Mouse (Mus musculus): ENCODE data around the gene Olfr788. TPM values are rescaled to one million over a fixed set of nuclear protein-coding genes. Genes with fewer than 3 reads are reported as not detected.

The Olfr788 gene
- polyA plus RNA-seq (2014; fragmentation: Illumina TruSeq; extraction: RNeasy Lipid Tissue Mini Kit (QIAGEN cat#74804); ENCODE audit: low read depth, low replicate concordance), result not detected

DNA sequence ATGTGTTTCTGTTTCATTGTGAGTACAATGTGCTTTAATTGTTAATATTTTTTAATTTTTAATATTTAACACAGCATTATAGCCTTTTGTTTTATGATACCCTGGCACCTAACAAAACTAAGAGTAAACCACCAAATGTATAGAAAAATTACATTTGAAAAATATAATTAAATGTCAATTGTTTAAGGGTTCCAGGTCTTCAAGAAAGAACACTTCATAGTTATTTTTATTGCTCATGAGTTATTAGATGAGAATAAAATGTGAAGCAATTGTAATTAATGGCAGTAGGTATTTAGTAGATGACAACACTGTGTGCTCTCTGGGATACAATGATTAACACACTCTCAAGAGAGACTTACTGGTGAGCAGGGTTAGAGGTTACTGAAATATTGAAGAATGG is at the start of gene Olfr788:
TSS of gene Olfr788 (plus strand) at position 301 of the 400 bp plus-strand sequence.

DNA sequence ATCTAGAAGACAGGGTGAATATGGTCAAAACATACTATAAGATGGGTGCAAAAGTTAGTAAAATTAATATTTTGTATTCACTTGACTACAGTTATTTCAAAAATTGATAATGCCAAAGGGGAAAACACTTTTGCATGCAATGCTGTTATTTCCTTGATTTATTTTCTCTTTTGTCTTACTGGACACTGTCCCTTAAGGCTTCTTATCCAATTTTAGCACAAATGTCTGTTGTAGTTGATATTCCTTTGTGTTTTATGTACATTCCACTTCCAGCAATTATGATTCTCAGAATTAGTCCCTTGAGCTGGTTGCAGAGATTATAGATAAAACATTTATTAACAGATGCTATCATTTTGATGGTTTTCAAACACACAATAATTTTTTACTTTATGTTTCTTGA is 43.8 kb upstream of the Olfr788 start, which contains the start of gene Olfr786:
TSS of gene Olfr786 (plus strand) at position 301 of the 400 bp plus-strand sequence.

DNA sequence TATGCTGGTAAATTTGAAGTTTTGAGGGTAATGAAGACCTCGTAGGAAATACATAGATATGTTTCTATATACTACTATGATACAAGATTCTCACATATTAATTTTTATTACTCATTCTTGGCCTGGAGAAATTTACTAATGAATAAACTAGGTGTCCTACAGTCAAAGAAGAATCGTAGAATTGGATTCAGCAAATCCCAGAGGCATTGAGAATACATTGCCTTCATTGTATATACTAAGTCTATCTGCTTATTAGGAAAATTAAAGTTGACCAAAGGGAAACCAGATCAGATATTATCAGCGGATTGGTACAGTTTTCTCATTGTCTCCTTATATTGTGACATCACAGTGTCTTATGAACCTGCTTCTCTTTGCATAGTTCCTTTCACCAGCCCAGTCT is 9.2 kb upstream of the Olfr788 start, which contains the start of gene Olfr787:
TSS of gene Olfr787 (plus strand) at position 301 of the 400 bp plus-strand sequence.

DNA sequence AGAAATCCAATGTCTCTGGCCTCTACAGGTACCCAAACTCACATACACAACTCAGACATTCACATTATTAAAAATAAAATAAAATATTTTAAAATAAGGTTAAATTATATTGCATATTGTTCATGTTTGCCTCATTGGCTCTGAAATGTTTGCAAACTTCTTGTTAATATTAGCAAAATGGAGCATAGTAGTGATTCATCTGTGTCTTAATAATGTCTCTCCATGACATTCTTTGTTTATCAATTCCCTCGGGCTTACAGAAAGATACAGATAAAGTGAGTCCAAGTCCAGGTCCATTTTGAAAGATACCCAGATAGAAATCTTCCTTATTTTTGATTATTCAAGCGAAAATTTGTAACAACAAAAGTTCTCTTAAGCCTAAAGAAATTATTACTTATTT is 13.7 kb downstream of the Olfr788 start, which contains the start of gene Olfr789:
TSS of gene Olfr789 (plus strand) at position 301 of the 400 bp plus-strand sequence.

DNA sequence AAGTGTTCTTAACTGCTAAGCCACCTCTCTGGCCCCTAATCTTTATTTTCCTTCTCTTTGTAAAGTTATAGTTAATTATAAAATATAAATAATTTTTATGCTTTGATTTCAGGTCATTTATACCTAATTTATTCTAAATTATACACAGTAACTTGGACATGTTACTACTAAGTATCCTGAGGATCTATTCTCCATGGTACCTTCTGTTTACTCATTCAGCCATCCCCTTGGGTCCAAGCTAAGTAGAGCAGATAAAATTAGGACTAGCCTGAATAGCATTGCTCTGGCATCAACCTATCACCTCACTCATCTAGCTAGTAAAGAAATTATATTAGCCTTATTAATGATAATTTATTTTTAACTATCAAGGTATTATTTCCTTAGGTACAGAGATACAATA is 27.4 kb downstream of the Olfr788 start, which contains the start of gene Olfr790:
TSS of gene Olfr790 (plus strand) at position 301 of the 400 bp plus-strand sequence.

DNA sequence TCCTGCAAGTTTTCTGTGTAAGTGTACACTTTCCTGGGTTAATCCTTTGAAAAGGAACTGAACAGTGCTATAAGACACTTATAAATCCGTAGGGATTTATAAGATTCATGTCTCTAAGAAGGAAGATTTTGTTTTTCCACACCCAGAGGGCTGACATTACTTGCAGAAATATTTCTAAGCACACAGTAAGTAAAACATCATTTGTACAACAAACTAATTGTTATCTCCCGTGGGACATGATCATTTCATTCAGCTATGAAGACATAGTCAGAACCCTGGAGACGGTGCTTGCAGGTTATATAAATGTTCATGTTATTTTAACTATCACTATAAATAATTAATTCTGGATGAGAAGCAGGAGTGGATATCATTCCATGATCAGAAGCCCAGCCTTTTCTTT is 50.7 kb downstream of the Olfr788 start, which contains the start of gene Olfr791:
TSS of gene Olfr791 (plus strand) at position 301 of the 400 bp plus-strand sequence.

Other genes with a start within 250 kb of the Olfr788 start
- gene Olfr774, start 234.8 kb upstream of the Olfr788 start, polyA plus RNA-seq (2014; fragmentation: Illumina TruSeq; extraction: RNeasy Lipid Tissue Mini Kit (QIAGEN cat#74804); ENCODE audit: low read depth, low replicate concordance), result not detected
- not detected for gene Olfr775, start 222.6 kb upstream of the Olfr788 start, polyA plus RNA-seq (2014; fragmentation: Illumina TruSeq; extraction: RNeasy Lipid Tissue Mini Kit (QIAGEN cat#74804); ENCODE audit: low read depth, low replicate concordance)
- gene Olfr776, start 211.9 kb upstream of the Olfr788 start, polyA plus RNA-seq (2014; fragmentation: Illumina TruSeq; extraction: RNeasy Lipid Tissue Mini Kit (QIAGEN cat#74804); ENCODE audit: low read depth, low replicate concordance), result not detected
- not detected for gene Olfr777, start 199.5 kb upstream of the Olfr788 start, polyA plus RNA-seq (2014; fragmentation: Illumina TruSeq; extraction: RNeasy Lipid Tissue Mini Kit (QIAGEN cat#74804); ENCODE audit: low read depth, low replicate concordance)
- gene Olfr780, start 152.9 kb upstream of the Olfr788 start, polyA plus RNA-seq (2014; fragmentation: Illumina TruSeq; extraction: RNeasy Lipid Tissue Mini Kit (QIAGEN cat#74804); ENCODE audit: low read depth, low replicate concordance), result not detected
- not detected for gene Olfr781, start 142.1 kb upstream of the Olfr788 start, polyA plus RNA-seq (2014; fragmentation: Illumina TruSeq; extraction: RNeasy Lipid Tissue Mini Kit (QIAGEN cat#74804); ENCODE audit: low read depth, low replicate concordance)
- gene Olfr782, start 122.1 kb upstream of the Olfr788 start, polyA plus RNA-seq (2014; fragmentation: Illumina TruSeq; extraction: RNeasy Lipid Tissue Mini Kit (QIAGEN cat#74804); ENCODE audit: low read depth, low replicate concordance), result not detected
- not detected for gene Olfr784, start 86.9 kb upstream of the Olfr788 start, polyA plus RNA-seq (2014; fragmentation: Illumina TruSeq; extraction: RNeasy Lipid Tissue Mini Kit (QIAGEN cat#74804); ENCODE audit: low read depth, low replicate concordance)
- not detected for gene Olfr785, start 65.6 kb upstream of the Olfr788 start, polyA plus RNA-seq (2014; fragmentation: Illumina TruSeq; extraction: RNeasy Lipid Tissue Mini Kit (QIAGEN cat#74804); ENCODE audit: low read depth, low replicate concordance)
- gene Olfr786, start 43.7 kb upstream of the Olfr788 start, polyA plus RNA-seq (2014; fragmentation: Illumina TruSeq; extraction: RNeasy Lipid Tissue Mini Kit (QIAGEN cat#74804); ENCODE audit: low read depth, low replicate concordance), result not detected
- gene Olfr787, start 9.1 kb upstream of the Olfr788 start, polyA plus RNA-seq (2014; fragmentation: Illumina TruSeq; extraction: RNeasy Lipid Tissue Mini Kit (QIAGEN cat#74804); ENCODE audit: low read depth, low replicate concordance), result not detected
- gene Olfr789, start 13.8 kb downstream of the Olfr788 start, polyA plus RNA-seq (2014; fragmentation: Illumina TruSeq; extraction: RNeasy Lipid Tissue Mini Kit (QIAGEN cat#74804); ENCODE audit: low read depth, low replicate concordance), result not detected
- not detected for gene Olfr790, start 27.5 kb downstream of the Olfr788 start, polyA plus RNA-seq (2014; fragmentation: Illumina TruSeq; extraction: RNeasy Lipid Tissue Mini Kit (QIAGEN cat#74804); ENCODE audit: low read depth, low replicate concordance)
- gene Olfr791, start 50.8 kb downstream of the Olfr788 start, polyA plus RNA-seq (2014; fragmentation: Illumina TruSeq; extraction: RNeasy Lipid Tissue Mini Kit (QIAGEN cat#74804); ENCODE audit: low read depth, low replicate concordance), result not detected
- not detected for gene Olfr792, start 68.2 kb downstream of the Olfr788 start, polyA plus RNA-seq (2014; fragmentation: Illumina TruSeq; extraction: RNeasy Lipid Tissue Mini Kit (QIAGEN cat#74804); ENCODE audit: low read depth, low replicate concordance)
- gene Olfr794, start 96.7 kb downstream of the Olfr788 start, polyA plus RNA-seq (2014; fragmentation: Illumina TruSeq; extraction: RNeasy Lipid Tissue Mini Kit (QIAGEN cat#74804); ENCODE audit: low read depth, low replicate concordance), result not detected
- not detected for gene Olfr796, start 141.6 kb downstream of the Olfr788 start, polyA plus RNA-seq (2014; fragmentation: Illumina TruSeq; extraction: RNeasy Lipid Tissue Mini Kit (QIAGEN cat#74804); ENCODE audit: low read depth, low replicate concordance)
- not detected for gene Olfr798, start 156.9 kb downstream of the Olfr788 start, polyA plus RNA-seq (2014; fragmentation: Illumina TruSeq; extraction: RNeasy Lipid Tissue Mini Kit (QIAGEN cat#74804); ENCODE audit: low read depth, low replicate concordance)
- gene Olfr799, start 166.5 kb downstream of the Olfr788 start, polyA plus RNA-seq (2014; fragmentation: Illumina TruSeq; extraction: RNeasy Lipid Tissue Mini Kit (QIAGEN cat#74804); ENCODE audit: low read depth, low replicate concordance), result not detected
- gene Olfr800, start 186.7 kb downstream of the Olfr788 start, polyA plus RNA-seq (2014; fragmentation: Illumina TruSeq; extraction: RNeasy Lipid Tissue Mini Kit (QIAGEN cat#74804); ENCODE audit: low read depth, low replicate concordance), result not detected
- not detected for gene Olfr801, start 202.9 kb downstream of the Olfr788 start, polyA plus RNA-seq (2014; fragmentation: Illumina TruSeq; extraction: RNeasy Lipid Tissue Mini Kit (QIAGEN cat#74804); ENCODE audit: low read depth, low replicate concordance)
- gene Olfr802, start 217.2 kb downstream of the Olfr788 start, polyA plus RNA-seq (2014; fragmentation: Illumina TruSeq; extraction: RNeasy Lipid Tissue Mini Kit (QIAGEN cat#74804); ENCODE audit: low read depth, low replicate concordance), result not detected
- gene Olfr803, start 223.3 kb downstream of the Olfr788 start, polyA plus RNA-seq (2014; fragmentation: Illumina TruSeq; extraction: RNeasy Lipid Tissue Mini Kit (QIAGEN cat#74804); ENCODE audit: low read depth, low replicate concordance), result not detected
- gene Olfr804, start 232.2 kb downstream of the Olfr788 start, polyA plus RNA-seq (2014; fragmentation: Illumina TruSeq; extraction: RNeasy Lipid Tissue Mini Kit (QIAGEN cat#74804); ENCODE audit: low read depth, low replicate concordance), result not detected

All from kidney, adult 10 weeks (tissue).